Mouse (Mus musculus): Measurements from ENCODE around the gene Cog5.
A peak's percentile ranks its signal among the peaks of the same experiment; 100 is the strongest.
"Not testable (repeated sequence)": the region's sequence is repeated elsewhere in the genome, so short reads cannot be mapped to it uniquely, and the experiment has no call there.

Gene Cog5

DNA sequence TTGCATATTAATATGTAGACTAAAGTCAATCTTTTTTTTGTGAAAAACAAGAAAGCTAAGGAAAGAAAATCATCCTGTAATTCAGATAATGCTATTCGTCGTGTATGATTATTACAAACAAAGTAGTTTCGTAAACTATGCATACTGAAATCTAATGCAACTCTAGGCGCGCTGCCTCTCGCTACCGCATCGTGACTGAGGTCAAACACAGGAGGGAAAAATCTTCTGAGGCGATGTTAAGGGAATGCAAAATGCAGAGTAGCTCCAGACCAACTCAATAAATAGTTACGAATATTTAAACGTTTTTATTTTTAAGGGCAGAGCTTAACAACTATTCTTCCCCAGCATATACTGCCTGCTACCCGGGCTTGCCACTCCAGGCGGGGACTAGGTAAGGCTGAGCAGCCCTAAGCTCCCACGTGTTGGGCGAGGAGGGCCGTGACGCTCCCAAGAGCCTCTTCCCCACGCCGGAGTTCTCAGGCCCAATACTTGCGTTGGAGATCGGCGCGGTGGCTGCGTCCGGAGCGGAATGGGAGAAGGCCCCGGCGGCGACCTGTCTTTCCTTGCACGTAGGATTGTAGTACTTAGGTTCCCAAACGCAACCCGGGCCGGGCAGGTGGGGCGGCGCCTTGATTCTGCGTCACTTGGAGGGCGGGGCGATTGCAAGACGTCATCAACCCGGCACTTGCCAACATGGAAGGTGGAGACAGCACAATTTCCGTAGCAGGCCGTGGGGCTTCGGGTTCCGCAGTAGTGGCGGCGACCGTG is at the start of gene Cog5, which contains the start of gene Dus4l:
Gene Cog5 (plus strand): TSS at position 673 of the 768 bp plus-strand sequence.
Gene Dus4l (minus strand): TSS at position 630 of the 768 bp plus-strand sequence.
- peak; percentile 98 for DNase-seq

DNA sequence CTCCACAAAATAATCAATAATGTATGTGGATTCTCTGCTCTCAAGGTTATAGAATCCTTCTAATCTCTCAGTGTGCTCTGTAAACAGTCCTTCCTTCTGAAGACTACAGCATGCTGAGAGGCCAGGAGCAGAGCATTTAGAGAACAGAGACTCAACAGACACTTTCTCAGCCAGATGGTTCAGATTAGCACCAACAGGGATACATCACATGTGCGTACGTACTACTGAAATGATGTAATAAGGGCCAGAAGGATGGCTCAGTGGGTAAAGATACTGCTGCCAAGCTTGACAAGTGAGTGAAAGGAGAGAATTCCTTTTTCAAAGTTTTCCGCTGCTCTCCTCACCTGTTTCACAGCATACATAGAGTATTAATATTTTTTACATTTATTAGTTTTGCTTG is 49.8 kb upstream of the Cog5 start:
- no peak for DNase-seq

GRCm38 (mm10) chr12:31608138-31608537 is 46.5 kb upstream of the Cog5 start:
- DNase-seq = no peak

- DNase-seq = no peak
Observed at GRCm38 (mm10) chr12:31613353-31613752, 41.3 kb upstream of the Cog5 start.

DNA sequence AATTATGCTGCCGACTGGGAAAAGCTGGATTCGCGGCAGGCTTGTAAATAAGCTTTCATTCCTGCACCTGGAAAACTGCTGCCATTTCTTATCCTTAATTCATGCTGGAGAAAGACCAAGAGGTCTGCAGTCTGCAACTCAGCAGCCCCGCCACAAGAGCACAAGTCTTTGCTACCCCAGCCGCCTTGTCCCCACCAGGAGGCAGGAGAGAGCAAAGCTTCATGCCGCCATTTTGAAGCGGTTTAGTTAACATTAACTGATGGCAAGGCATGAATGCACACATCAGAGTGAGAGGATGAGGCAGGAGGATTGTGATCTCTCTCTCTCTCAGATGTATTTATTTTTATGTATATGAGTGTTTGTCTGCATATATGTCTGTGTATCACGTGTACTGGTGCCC is 34.6 kb upstream of the Cog5 start:
- no peak for DNase-seq

DNA sequence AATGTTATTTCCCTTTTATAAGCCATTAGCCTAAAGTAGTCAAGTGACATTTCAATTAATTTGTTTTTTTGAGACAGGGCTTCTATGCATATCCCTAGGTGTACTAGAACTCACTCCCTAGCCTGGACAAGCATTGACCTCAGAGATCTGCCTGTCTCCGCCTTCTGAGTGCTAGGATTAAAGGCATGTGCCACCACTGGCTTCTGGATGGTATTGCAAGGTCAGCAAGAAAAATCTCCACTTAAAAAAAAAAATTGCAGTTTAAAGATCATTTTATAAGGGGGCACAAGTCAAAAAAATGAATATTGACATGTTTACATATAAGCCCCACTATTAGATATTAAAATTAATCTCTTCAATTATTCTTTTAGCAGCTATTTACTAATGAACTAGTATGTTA is 29.7 kb upstream of the Cog5 start:
- no peak for DNase-seq

DNA sequence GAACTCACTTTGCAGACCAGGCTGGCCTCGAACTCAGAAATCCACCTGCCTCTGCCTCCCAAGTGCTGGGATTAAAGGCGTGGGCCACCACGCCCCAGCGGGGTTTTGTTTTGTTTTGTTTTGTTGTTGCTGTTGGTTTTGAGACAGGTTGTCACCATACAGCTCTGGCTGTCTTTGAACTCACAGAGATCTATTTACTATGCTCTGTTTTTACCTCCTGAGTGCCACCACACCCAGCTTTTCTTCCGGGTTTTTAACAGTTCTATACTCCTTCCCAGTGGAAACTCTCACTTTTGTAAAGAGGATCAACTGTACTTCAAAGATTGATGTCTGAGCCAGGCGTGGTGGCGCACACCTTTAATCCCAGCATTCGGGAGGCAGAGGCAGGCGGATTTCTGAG is 26.3 kb upstream of the Cog5 start:
- not testable (repeated sequence) for DNase-seq

DNA sequence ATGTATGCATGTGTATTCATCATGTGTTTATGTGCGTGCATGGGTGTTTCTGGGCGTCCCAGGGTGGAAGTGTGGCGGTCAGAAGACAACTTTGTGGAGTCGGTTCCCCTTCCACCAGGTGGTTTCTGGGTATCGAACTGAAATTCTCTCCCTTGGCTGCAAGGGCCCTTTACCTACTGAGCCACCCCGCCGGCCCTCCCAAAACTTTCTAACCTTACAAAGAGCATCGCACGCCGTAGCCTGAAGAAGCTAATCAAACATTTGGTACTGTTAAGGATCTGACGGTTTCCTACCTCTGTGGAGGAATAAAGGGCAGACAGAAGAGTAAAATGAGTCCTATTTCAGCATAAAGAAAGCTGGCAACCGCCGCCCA is 20.7 kb upstream of the Cog5 start:
- DNase-seq = peak; percentile 42

DNA sequence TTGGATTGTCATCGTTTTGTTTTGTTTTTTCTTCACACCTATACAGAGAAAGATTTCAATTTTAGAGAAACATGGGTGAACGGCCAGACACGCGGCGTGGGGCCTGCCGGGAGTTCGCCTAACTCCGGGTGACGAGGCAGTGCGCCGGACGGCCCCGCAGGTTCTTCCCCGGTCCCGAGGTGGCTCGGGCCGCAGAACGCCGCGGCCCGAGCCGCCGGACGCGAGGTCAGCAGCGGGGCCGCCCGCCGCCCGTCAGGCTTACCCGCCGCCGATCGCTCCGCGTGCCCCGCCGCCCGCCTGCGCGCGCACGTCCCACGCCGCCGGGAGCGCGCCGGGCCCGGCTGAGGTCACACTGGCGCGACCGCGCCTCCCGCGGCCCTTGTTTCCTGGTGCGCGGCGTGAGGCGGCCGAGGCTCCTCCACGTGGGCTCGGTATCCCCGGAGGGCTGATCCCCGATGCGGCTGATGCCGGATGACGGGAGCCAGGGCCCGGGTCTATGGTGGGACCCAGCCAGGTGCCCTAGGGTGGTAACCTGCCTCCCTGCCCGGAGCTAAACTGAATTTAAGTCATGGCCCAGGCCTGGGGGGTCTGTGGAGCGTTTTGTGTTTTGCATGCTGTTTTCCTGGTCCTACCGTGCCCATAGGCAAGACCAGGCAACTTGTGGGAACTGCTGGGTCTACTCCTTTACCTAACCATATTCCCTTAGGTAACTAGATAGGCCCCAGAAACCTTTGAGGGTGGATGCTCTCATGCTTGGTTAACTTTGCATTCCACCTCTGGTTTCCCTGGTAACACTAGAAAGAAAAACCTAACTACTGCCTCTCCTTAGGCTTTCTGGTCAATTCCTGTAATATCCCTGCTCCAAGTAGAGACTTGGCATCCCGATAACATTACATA is 20.1 kb upstream of the Cog5 start, which contains the start of gene Bcap29:
Gene Bcap29 (minus strand): TSS at position 316 of the 897 bp plus-strand sequence.
- DNase-seq = peak; percentile 86

- no peak for DNase-seq
Observed at GRCm38 (mm10) chr12:31635240-31635607, 19.4 kb upstream of the Cog5 start.

- no peak for DNase-seq
Observed at GRCm38 (mm10) chr12:31653611-31654010, 1.1 kb upstream of the Cog5 start.

DNA sequence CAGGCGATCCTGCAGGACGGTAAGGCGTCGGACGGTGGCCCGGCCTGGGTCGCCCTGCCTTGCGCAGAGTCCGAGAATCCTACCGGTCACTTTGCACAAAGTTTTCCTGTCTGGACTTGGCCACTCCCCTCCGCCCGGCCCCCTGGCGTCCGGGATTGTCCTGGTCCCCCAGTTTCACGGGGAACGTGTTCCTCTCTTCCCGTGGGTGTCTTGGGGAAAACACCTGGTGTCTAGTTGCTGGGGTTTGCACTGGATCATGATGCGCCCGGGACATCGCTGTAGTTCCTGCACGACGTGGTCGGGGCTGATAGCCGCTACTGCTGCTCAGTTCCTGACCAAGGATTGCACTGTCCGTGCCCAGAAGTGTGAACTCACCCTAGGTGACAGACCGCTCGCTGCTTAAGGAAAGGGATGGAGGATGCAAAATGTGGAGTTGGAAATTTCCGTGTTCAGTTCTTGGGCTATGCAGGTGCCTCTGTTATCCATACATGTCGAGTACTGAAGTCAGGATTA is 352 bp downstream of the Cog5 start:
- DNase-seq = no peak

- no peak for DNase-seq
Observed at GRCm38 (mm10) chr12:31656841-31657240, 2.2 kb downstream of the Cog5 start.

DNA sequence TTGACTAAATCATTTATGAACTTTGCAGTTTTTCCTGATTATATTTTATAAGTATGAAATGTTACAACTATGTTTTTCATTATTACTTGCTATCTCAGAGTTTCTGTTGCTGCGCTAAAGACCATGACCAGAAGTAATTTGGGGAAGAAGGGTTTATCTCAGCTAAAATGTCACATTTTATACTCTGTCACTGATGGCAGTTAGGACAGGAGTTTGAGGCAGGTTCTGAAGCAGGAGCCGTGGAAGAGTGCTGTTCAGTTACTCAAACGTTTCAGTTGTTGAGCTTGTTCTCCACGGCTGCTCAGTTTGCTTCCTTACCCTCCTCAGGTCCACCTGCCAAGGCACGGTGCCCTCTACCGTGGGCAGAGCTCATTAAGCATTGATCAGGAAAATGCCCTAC is 11.3 kb downstream of the Cog5 start:
- no peak for DNase-seq

GRCm38 (mm10) chr12:31667187-31667586 is 12.5 kb downstream of the Cog5 start:
- DNase-seq = no peak

DNA sequence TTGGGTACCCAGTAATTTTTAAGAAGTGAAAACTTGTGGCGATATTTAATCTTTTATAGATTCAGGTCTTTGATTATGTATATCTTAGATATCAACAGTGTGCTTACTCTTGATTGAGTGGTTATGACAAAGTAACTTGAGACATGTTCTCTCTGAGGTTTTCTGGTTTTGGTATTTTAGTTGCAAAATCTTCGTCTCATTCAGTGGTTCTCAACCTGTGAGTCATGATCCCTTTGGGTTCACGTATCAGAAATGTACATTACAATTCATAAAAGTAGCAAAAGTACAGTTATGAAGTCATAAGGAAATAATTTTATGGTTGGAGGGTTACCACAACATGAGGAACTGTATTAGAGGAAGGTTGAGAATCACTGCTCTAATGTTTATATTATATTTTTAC is 32.0 kb downstream of the Cog5 start:
- no peak for DNase-seq

- DNase-seq = no peak
Observed at GRCm38 (mm10) chr12:31693278-31693677, 38.6 kb downstream of the Cog5 start.

DNA sequence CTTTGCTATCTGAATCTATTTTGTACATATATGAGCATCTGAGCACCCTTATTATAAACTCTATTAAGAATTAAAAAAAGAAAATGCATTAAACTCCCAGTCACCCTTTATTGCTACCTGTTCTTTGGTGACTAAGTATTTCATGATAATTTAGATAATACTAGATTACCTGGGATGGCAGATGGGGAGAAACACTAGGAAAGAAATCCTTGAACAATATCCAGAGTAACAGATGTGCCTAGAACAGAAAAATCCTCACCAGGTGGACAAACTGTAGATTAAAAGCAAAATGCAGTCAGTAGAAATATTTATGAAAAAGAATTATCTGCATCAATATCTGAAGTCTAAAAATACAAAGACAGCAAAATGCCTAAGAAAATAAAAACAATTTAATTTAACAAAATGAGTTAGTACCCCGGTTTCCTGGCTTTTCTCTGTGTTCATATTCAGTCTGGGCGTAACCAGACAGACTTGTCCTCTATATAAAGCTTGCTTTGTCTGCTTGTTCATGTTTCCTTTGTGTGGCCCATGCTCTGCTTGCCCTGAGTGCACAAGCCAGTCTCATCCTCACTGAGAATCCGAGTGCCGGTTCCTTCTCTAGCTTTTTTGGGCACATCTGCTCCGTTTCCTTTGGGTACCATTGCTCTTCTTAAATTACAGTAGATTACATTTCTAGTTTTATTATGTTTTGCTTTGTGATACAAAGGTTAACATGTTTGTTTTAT is 46.1 kb downstream of the Cog5 start:
- no peak for DNase-seq

- DNase-seq = no peak
Observed at GRCm38 (mm10) chr12:31701411-31701810, 46.7 kb downstream of the Cog5 start.

- DNase-seq = no peak
Observed at GRCm38 (mm10) chr12:31703904-31704303, 49.2 kb downstream of the Cog5 start.

DNA sequence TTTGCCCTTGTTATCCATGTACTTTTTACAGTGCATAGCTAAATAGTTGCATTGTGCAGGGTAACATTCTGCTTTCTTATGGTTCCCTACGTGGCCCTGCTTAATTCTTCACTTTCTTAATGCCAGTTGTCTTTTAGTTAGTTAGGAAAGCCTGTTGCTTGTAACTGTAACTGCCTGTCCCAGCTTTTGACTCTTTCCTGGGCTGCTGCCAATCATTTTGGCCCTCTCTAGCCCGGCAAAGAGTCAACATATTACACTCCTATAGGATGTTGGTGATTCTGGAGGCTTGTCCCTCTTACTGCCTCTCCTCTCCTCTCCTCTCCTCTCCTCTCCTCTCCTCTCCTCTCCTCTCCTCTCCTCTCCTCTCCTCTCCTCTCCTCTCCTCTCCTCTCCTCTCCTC is 51.5 kb downstream of the Cog5 start:
- DNase-seq = no peak

GRCm38 (mm10) chr12:31707531-31707930 is 52.9 kb downstream of the Cog5 start:
- DNase-seq = no peak

- no peak for DNase-seq
Observed at GRCm38 (mm10) chr12:31709665-31710064, 55.0 kb downstream of the Cog5 start.

Measured in thymus, postnatal 4 days (tissue).